Mouse (Mus musculus): ENCODE measurements around the gene Ugt1a1. TPM values are rescaled to one million over a fixed set of nuclear protein-coding genes. Genes with fewer than 3 reads are reported as not detected.

Gene Ugt1a1
- total RNA-seq, 2 experiments from 2014 or later: not detected

DNA sequence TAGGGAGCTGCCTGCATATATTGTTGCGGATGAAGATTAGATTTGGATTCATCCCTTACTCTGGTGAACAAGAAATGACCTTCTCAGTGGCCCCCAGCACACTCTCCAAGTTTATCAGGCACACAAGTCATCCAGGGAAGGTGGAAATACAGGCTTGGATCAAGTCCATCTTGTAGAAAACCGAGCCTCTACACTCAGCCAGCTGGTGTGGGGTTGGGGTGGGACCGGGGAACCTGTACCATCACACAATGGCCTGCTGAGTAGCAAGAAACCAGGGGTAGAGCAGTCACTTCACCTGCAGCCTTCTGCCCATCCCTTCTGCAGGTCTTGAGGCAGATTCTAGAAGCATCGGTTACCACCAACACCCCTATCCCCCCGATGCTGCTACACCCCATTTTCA is 22.9 kb downstream of the Ugt1a1 start:
- no peak for DNase-seq

DNA sequence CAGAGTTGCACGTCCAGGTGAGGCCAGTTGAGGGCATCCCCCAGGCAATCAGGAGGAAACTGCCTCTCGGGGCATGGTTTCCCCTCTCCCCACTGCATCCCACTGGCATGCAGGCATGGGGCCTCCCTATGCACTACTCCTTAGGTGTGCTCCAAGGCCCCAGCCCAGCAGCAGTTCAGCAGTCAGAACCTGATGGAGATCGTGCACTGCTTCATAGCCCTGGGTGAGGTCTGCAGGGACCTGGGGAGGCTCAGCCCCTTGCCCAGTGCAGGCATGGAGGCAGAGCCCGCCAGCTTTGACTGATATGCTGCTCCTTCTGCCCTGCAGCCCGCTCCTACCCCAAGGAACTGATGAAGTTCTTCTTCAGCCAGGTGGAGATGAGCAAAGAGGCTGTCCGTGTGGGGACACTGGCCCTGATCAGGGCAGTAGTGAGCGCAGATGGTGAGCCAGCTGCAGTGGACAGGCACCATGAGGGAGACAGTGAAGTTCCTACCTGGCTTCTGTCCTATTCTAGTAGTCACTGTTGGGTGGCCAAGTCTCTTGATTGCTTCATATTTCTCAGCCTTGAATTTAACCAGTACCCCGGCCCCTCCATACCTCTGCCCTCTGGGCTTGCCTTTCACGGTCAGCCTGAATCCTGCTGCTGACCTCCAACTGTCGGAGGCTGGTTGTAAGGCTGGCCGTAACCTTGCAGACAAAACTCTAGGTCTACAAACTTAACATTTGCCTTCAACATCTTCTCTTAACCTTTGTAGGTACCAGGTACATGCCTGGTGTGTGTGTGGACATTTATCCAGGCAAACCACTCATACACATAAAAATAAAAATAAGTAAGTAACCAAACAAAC is 23.5 kb downstream of the Ugt1a1 start:
- DNase-seq: no peak

GRCm38 (mm10) chr1:88235894-88236415 is 24.2 kb downstream of the Ugt1a1 start:
- no peak for DNase-seq

DNA sequence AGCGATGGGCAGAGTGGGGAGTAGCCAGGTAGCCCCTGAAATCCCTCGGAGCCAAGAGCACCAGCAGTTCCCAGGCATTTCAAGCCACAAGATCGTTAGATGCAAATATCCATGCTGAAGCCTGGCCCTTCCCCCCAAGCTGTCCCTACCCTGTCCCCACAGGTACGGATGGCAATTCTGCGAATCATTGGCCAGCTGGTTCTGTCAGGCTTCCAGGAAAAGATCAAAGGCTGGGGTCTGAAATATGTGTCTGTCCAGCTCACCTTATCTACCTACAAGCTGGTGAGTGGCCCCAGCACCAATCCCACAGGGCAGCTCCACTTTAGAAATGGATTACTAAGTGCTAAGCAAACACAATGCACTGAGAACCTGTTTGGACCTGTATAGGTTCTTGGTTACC is 25.6 kb downstream of the Ugt1a1 start:
- DNase-seq: no peak

DNA sequence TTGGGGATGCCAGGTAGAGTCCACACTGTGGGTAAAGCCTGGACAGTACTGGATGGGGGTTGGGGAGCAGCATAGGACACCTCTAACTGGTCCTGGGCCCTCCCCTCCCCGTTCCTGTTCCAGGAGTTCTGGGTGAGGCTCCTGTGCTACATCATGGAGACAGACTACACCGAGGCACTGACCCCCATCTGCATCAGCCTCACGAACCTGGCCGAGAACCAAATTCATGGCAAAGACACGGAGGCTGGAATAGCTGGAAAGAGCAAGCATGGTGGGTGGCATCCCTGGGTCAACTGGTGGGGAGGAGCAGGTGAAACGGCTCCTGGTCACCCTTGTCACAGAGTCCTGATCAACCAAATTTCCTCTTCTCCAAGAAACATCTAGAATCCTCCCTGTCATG is 27.0 kb downstream of the Ugt1a1 start:
- no peak for DNase-seq

GRCm38 (mm10) chr1:88240072-88240471 is 28.3 kb downstream of the Ugt1a1 start:
- no peak for DNase-seq

GRCm38 (mm10) chr1:88240579-88240978 is 28.8 kb downstream of the Ugt1a1 start:
- DNase-seq: no peak

DNA sequence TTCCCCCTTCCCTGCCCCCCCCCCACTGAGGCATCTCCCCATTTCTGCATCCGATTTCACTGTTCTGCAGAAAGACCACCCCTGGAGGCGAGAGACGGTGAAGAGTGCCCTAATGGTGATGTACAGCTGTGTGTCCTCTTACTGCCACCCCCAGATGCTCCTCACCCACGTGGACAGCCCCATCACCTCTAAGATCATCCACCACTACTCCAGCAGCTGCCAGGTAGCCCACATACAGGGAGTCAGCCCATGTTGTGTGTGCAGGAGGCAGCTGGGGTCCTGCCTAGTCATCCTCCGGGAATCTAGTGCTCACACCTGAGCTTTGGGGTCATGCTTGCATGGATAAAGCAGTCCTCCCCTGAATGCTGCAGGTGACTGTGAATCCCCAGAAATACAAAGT is 32.1 kb downstream of the Ugt1a1 start:
- no peak for DNase-seq

- DNase-seq: no peak
These were observed 34.1 kb downstream of the Ugt1a1 start for GRCm38 (mm10) chr1:88245881-88246280.

DNA sequence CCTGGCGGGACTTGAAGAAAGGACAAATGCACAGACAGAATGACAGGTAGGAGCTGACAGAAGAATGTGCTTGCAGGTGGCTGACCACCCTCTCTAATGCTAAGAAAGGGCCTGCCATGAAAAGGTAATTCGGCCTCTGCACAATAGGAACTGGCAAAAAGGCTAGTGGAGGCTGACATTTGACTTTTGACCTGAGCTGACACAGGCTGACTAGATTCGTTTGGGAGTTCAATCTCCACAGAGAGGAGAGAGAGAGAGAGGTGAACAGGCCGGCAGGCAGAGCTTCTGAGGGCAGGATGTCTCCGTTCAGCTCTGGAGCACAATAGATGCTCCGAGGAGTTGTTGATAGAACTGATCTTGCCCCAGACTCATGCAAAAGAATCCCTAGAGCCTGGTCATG is 34.6 kb downstream of the Ugt1a1 start:
- no peak for DNase-seq

GRCm38 (mm10) chr1:88247660-88248059 is 35.9 kb downstream of the Ugt1a1 start:
- no peak for DNase-seq

DNA sequence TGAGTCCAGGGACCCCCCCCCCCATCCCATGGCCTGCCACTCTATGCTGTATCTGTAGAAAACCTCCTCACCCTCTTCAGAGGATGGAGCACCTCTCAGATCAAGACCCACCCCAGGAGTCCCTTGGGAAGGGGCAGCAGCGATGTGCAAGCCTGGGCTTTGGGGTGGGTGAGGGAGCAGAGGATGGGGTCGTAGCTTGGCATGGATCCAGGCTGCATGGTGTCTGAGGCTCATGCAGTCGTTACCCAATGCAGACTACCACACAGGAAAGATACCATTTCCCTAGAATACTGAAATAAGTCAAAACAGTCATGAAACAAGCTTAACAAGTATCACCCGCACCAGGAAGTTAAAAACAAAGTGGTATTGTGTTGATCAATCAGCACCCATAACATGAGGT is 36.9 kb downstream of the Ugt1a1 start:
- DNase-seq: no peak

- DNase-seq: no peak
These were observed 37.8 kb downstream of the Ugt1a1 start for GRCm38 (mm10) chr1:88249596-88249995.

- DNase-seq: no peak
These were observed 38.3 kb downstream of the Ugt1a1 start for GRCm38 (mm10) chr1:88250023-88250422.

GRCm38 (mm10) chr1:88253106-88253505 is 41.3 kb downstream of the Ugt1a1 start:
- no peak for DNase-seq

DNA sequence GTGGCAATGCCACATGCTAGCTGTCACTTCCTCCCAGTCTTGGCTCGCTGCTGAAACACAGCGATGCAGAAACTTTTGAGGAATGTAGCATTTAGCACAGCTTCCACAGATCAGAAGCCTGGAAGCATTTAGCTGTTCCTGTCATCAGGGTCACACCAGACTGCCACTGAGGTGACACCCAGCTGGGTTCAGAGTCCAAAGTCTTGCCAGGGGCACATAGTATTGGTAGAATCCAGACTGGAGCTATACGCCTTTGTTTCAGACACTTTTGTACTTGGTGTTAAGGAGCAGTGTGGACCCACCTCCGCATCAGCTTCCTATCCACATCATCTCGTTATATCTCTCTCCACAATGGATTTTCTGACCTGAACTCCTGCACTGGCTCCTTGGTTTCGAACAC is 41.8 kb downstream of the Ugt1a1 start:
- DNase-seq: no peak

GRCm38 (mm10) chr1:88254793-88255465 is 43.2 kb downstream of the Ugt1a1 start:
- no peak for DNase-seq

GRCm38 (mm10) chr1:88255466-88255857 is 43.7 kb downstream of the Ugt1a1 start:
- no peak for DNase-seq

GRCm38 (mm10) chr1:88255989-88256754 is 44.4 kb downstream of the Ugt1a1 start:
- DNase-seq: no peak

DNA sequence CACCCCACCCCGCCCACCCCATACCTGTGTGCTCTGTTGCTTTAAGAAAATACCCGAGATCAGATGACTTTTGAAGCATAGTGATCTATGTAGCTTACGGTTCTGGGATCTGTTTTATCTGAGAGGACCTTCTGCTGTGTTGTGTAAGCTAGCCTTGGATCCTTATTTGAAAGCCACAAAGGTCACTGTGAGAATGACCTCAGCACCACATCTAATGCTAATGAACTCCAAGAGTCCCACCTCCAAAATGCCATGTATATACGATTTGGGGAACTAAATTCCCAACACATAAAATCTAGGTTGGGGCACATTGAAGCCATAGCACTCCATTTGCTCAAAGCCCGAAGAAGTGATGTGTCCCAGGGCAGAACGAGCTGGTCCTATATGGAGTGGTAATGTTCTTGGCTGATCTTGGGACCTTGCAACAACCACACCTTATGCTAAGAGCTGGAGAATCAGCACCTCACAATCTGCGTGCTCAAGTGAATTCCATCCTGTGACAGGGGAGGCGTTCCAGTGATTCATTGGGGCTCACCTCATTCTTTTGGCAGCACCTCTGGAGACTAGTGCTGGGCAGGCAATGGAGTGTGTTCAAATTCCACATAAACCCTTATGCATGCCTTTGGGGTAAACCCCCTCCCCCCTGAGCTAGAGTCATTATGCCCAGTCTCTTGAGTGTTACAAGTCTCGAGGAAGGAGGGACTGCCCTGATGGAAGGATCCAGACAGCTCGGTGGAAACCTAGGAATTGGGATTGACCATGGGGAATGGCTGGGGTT is 45.3 kb downstream of the Ugt1a1 start:
- no peak for DNase-seq

DNA sequence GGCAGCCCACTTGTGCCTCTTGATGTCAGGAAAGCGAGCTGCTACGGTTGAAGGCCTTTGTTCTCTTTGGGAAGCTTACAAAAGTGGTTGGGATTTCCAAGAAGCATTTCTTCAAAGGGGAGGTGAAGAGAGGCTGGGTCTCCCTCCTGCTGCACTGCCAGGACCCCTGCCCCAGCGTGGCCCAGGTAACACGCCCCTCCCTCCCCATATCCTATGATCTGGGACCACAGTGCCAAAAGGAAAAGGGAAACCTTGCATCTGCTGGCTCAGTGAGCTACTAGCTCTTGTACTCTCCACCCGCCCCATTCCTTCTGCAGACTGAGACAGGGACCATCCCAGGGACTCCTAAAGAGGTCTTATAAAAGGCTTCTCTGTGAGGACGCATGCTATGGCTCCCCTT is 45.9 kb downstream of the Ugt1a1 start:
- DNase-seq: no peak

DNA sequence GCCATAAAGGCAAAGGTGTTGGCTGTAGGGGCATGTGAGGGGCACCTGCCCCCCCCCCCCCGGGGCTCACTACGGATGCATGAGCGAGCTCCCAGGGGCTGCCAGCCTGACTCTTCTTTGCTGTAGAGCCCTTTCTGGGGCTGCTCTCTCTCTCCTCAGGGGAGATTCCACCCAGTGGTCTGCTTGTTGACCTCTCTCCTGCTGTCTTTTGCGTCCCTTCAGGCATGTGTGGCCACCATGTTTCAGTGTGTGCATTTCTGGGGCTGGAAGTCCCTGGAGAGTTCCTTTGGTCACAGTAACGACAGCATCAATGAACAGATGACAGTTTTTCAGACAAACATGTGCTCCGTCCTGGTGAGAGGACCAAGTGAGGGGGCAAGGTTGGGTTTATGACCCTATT is 46.6 kb downstream of the Ugt1a1 start:
- no peak for DNase-seq
